Mouse (Mus musculus) hindbrain, embryonic 13.5 days (tissue): ENCODE results near the gene Fbxo36. TPM values are rescaled to one million over a fixed set of nuclear protein-coding genes. Genes with fewer than 3 reads are reported as not detected.

Source experiments
- ATAC-seq: fragments of 200-750 bp; cut with Nextera tagmentation; 2 replicates; pipeline ENCODE4 v1.8.0; 2017; ENCODE audit warnings: moderate TSS enrichment; ENCODE audit not compliant: low FRiP score
- H3K27ac ChIP-seq: fragments of 300-500 bp; sonication (generic); 2 replicates; pipeline ENCODE4 v1.5.1; 2015; ENCODE audit warnings: inconsistent platforms, mild to moderate bottlenecking, moderate library complexity
- H3K27me3 ChIP-seq: fragments of 300-500 bp; sonication (generic); 2 replicates; pipeline ENCODE4 v1.6.1; 2015; ENCODE audit warnings: mild to moderate bottlenecking, inconsistent platforms
- H3K36me3 ChIP-seq: fragments of 300-500 bp; sonication (generic); 2 replicates; pipeline ENCODE4 v1.6.1; 2015; ENCODE audit warnings: mild to moderate bottlenecking, inconsistent platforms
- H3K4me1 ChIP-seq: fragments of 300-500 bp; sonication (generic); replicated peaks from 2 replicates; pipeline ENCODE4 v1.6.1; 2015; ENCODE audit warnings: inconsistent platforms
- H3K4me2 ChIP-seq: fragments of 300-500 bp; sonication (generic); 2 replicates; pipeline ENCODE4 v1.6.1; 2015; ENCODE audit warnings: inconsistent platforms, mild to moderate bottlenecking, moderate library complexity
- H3K4me3 ChIP-seq: fragments of 300-500 bp; sonication (generic); 2 replicates; pipeline ENCODE4 v1.5.1; 2015; ENCODE audit warnings: mild to moderate bottlenecking, inconsistent platforms
- H3K9ac ChIP-seq: fragments of 300-500 bp; sonication (generic); 2 replicates; pipeline ENCODE4 v1.6.1; 2015; ENCODE audit warnings: mild to moderate bottlenecking, inconsistent platforms
- H3K9me3 ChIP-seq: fragments of 300-500 bp; sonication (generic); 2 replicates; pipeline ENCODE4 v1.6.1; 2016; ENCODE audit warnings: inconsistent platforms
- WGBS: fragments of 180-500 bp; shearing (Covaris S2); methylation state at CpG from one replicate; pipeline ENCODE4 v1.1.7; 2015; 5-methylcytosine and 5-hydroxymethylcytosine counted together
- polyA plus RNA-seq: library from polyadenylated mRNA; unstranded; fragments of >200 nt; fragmentation: Nextera tagmentation; extraction: Ambion mirVana; gene quantifications from 2 replicates; pipeline ENCODE4 v1.2.1, GENCODE M21; 2015

Gene Fbxo36
- polyA plus RNA-seq, 1 experiment from 2014 or later: 11.3 TPM

DNA sequence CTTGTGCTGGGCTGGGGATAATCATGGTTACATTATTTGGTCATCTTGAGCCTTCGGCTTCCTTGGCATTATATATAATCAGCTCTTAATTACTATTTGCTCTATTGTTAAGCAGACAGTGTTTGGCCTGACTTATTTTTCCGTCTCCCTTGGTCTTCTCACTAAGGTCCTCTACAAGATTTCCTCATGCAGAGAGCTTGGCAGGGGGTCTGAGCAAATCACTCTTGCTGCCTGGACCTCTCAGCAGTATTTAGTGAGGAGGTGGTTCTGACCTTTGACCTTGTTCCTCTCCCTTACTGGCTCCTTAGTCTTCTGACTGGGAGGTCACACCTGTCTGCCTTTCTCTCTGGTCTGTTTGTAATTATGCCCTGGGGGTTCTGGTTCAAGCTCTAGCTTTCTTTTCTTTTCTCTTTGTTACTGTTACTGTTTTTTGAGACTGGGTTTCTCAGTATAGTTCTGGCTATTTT, 42.5 kb downstream of the Fbxo36 start:
- no peak for ATAC-seq
- no peak overlapping the region for H3K9ac ChIP-seq
- 27% methylated on average over 2 of the region's 2 CpGs for WGBS
- H3K4me2 ChIP-seq: no peak overlapping the region
- H3K27me3 ChIP-seq: no peaks in the 10 kb centered on the region
- H3K9me3 ChIP-seq: no peaks in the 10 kb centered on the region
- no peak overlapping the region for H3K4me3 ChIP-seq
- H3K4me1 ChIP-seq: peaks cover 4% of the 10 kb centered on the region; the same call in 1 of the 2 replicates
- H3K36me3 ChIP-seq: no peaks in the 10 kb centered on the region
- no peak overlapping the region for H3K27ac ChIP-seq

DNA sequence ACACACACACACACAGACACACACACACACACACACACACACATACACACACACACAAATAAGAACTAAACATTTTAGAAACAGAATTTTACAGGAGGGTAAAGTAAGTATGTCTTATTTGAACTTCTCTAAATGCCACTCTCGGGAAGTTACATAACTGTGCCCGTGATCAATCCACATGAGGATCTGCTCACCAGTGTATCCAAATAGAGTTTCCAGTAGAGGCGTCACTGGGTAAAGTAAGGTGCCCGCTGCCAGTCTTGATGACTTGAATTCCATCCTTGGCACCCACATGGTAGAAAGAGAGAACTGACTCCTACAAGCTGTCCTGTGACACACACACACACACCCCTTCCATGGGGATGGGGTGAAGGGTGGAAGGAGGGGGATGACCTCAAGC, 43.3 kb downstream of the Fbxo36 start:
- H3K36me3 ChIP-seq: no peaks in the 10 kb centered on the region
- H3K27ac ChIP-seq: no peak overlapping the region
- H3K4me3 ChIP-seq: no peak overlapping the region
- no peaks in the 10 kb centered on the region for H3K27me3 ChIP-seq
- H3K4me1 ChIP-seq: peaks cover 4% of the 10 kb centered on the region; the same call in 1 of the 2 replicates
- no peak overlapping the region for H3K9ac ChIP-seq
- H3K4me2 ChIP-seq: no peak overlapping the region
- no peaks in the 10 kb centered on the region for H3K9me3 ChIP-seq
- no peak for ATAC-seq
- 97% methylated on average over 4 of the region's 4 CpGs for WGBS

DNA sequence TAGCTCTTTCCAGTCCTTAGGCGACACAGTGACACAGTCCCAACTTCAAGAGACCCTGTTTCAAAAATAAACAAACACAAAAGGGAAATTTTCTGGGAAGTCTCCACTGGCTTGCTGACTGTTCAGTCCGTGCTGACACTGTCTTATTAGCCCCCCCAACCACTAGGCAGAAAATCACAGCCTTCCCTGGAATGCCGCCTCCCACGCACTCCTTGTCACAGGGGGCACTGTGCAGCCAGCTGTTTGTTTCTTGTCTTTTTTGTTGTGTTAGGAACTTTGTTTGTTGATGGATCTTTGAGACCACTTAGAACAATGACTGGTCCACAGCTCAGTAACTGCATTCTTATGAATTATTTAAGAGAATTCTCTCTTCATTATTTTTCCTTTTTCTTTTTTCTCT, 44.2 kb downstream of the Fbxo36 start:
- Histone ChIP-seq H3K36me3 (no peaks in the 10 kb centered on the region), H3K4me3 (no peak overlapping the region), H3K9ac (no peak overlapping the region), H3K27ac (no peak overlapping the region), H3K9me3 (no peaks in the 10 kb centered on the region), H3K4me2 (no peak overlapping the region), H3K4me1 (peaks cover 4% of the 10 kb centered on the region; the same call in 1 of the 2 replicates), H3K27me3 (no peaks in the 10 kb centered on the region)
- no peak for ATAC-seq
- 67% methylated on average over 4 of the region's 4 CpGs for WGBS

DNA sequence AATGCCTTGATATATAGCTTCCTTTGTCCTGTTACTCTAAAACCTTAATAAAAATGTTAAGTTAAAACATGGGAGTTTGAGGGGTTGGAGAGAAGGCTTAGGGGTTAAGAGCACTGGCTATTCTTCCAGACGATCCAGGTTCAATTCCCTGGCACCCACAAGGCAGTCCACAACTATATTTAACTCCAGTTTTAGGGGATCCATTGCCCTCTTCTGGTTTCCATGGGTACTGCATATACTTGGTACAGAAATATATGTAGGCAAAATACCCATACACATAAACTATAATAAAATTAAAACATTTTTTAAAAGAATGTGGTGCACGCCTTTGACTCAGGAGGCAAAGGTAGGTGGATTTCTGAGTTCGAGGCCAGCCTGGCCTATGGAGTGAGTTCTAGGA, 45.5 kb downstream of the Fbxo36 start:
- no peak overlapping the region for H3K4me3 ChIP-seq
- no peaks in the 10 kb centered on the region for H3K36me3 ChIP-seq
- no peak overlapping the region for H3K27ac ChIP-seq
- ATAC-seq: no peak
- 89% methylated on average over 3 of the region's 3 CpGs for WGBS
- peaks cover 15% of the 10 kb centered on the region for H3K4me1 ChIP-seq
- no peak overlapping the region for H3K9ac ChIP-seq
- no peaks in the 10 kb centered on the region for H3K9me3 ChIP-seq
- no peaks in the 10 kb centered on the region for H3K27me3 ChIP-seq
- H3K4me2 ChIP-seq: no peak overlapping the region

DNA sequence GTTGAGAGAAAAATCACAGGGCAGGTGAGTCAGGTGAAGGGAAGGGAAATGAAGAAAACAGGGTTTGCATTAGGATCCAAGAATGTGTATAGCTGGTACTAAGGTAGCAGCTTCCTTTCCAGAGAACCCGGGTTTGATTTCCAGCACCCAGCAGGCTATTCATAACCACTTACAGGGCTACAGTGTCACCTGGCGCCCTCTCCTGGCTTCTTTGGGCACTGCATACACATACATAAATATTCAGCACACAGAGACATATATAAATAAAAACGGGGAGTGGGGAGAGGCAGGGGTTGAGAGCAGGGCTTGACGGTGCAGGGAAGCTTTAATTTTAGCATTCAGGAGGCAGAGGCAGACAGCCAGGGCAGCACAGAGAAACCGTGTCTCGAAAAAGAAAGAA, 46.3 kb downstream of the Fbxo36 start:
- Histone ChIP-seq H3K4me2 (no peak overlapping the region), H3K4me3 (no peak overlapping the region), H3K27me3 (no peaks in the 10 kb centered on the region), H3K4me1 (peaks cover 18% of the 10 kb centered on the region), H3K36me3 (no peaks in the 10 kb centered on the region), H3K9ac (no peak overlapping the region), H3K27ac (no peak overlapping the region), H3K9me3 (no peaks in the 10 kb centered on the region)
- WGBS: 90% methylated on average over 6 of the region's 6 CpGs
- no peak for ATAC-seq

DNA sequence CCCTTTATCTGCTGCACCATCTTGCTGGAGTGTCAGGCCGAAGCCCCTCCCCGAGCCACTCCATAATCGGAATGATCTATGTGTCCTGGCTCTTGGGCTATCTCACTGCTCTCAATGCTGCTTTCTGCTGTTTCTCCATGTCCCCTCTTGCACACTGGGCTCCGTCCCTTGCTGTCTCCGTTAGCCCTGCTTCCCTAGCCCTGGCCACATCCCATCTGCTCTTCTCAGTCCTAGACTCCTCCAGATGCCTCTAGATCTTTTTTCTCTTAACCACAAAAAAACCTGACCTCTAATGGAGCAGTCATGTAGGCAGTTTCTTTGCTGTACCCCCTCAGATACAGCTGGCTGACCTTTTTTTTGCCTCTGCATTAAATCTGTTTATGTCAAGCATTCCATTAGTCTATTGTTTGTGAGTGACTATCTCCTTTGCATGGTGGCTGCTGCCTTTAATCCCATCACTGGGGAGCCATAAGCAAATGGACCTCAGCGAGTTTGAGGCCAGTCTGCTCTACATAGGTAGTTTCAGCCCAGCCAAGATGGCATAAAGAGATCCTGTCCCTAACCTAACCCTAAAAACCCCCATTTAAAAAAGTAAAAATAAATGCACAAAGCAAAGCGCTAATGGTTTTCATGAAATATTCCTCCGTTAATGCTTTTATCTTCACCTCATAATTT, 49.8 kb downstream of the Fbxo36 start:
- no peaks in the 10 kb centered on the region for H3K36me3 ChIP-seq
- peak overlapping the region; percentile 77 for H3K27ac ChIP-seq
- H3K9me3 ChIP-seq: no peaks in the 10 kb centered on the region
- H3K4me2 ChIP-seq: peak overlapping the region; percentile 35
- H3K4me1 ChIP-seq: peaks cover 14% of the 10 kb centered on the region
- WGBS: 55% methylated on average over 8 of the region's 8 CpGs
- H3K4me3 ChIP-seq: no peak overlapping the region
- H3K27me3 ChIP-seq: no peaks in the 10 kb centered on the region
- no peak overlapping the region for H3K9ac ChIP-seq
- ATAC-seq: peak; percentile 47

DNA sequence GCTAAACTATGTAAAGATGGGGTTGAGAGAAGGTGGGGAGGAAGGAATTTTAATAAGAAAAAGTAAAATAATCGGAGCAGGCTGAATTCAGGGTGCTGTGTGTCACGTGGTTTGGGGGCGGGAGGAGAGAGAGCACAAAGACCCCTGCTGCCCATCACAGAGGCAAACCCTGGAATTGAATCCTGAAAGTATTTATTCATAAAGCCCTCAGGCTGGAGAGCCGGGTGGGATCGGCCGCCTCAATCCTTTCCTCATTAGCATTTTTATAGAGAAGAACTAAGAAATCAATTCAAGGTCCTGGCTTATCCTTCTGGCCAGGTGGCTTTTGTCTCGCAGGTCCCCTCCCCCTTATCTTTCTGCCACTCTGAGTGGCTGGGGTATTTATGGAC, 50.4 kb downstream of the Fbxo36 start:
- Histone ChIP-seq H3K27me3 (no peaks in the 10 kb centered on the region), H3K9me3 (no peaks in the 10 kb centered on the region), H3K27ac (peak overlapping the region; percentile 77), H3K36me3 (no peaks in the 10 kb centered on the region), H3K9ac (no peak overlapping the region), H3K4me1 (peaks cover 14% of the 10 kb centered on the region), H3K4me2 (peak overlapping the region; percentile 35), H3K4me3 (no peak overlapping the region)
- WGBS: 12% methylated on average over 7 of the region's 7 CpGs
- ATAC-seq: peak; percentile 85

DNA sequence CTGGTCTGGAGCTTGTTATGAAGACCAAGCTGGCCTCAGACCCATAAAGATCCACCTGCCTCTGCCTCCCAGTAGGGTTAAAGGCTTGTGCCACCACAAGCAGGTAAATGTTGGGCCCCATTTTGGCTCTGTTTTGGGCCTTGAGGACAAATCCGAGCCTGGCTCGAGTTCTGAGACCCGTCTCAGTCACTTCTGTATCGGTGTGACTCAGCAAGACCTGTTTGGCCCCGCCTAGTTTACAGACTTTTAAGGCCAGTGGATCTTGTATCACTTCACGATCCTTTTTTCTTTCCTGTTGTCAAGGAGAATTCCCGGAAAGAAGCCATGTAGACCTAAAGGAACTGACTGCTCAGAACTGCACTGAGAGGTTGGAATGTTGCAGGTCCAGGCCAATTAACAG, 50.9 kb downstream of the Fbxo36 start:
- Histone ChIP-seq H3K9me3 (no peaks in the 10 kb centered on the region), H3K27me3 (no peaks in the 10 kb centered on the region), H3K4me1 (peaks cover 14% of the 10 kb centered on the region), H3K27ac (peak overlapping the region; percentile 77), H3K9ac (no peak overlapping the region), H3K36me3 (no peaks in the 10 kb centered on the region), H3K4me3 (no peak overlapping the region), H3K4me2 (no peak overlapping the region; the same call in 1 of the 2 replicates)
- WGBS: 82% methylated on average over 7 of the region's 7 CpGs
- 0 out of 2 replicates have a peak, but pooled peaks have one; percentile 11 for ATAC-seq

DNA sequence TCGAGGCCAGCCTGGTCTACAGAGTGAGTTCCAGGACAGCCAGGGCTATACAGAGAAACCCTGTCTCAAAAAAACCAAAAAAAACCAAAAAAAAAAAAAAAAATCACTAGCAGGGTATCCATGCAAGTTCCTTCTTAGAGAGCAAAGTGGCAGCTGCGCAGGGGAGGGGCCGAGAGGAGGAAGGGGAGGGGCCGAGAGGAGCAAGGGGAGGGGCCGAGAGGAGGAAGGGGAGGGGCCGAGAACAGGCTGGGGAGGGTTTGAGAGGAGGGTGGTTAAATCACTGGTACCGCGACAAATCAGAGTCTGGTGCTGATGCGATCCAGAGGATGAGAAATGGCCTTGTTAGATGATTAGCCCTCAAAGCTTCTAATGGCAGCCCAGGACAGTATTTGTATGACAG, 52.1 kb downstream of the Fbxo36 start:
- no peak for ATAC-seq
- Histone ChIP-seq H3K9me3 (no peaks in the 10 kb centered on the region), H3K27ac (no peak overlapping the region), H3K4me2 (no peak overlapping the region), H3K27me3 (no peaks in the 10 kb centered on the region), H3K4me1 (peaks cover 14% of the 10 kb centered on the region), H3K36me3 (peaks cover 3% of the 10 kb centered on the region; the same call in 1 of the 2 replicates), H3K4me3 (no peak overlapping the region), H3K9ac (no peak overlapping the region)
- 93% methylated on average over 9 of the region's 9 CpGs for WGBS

DNA sequence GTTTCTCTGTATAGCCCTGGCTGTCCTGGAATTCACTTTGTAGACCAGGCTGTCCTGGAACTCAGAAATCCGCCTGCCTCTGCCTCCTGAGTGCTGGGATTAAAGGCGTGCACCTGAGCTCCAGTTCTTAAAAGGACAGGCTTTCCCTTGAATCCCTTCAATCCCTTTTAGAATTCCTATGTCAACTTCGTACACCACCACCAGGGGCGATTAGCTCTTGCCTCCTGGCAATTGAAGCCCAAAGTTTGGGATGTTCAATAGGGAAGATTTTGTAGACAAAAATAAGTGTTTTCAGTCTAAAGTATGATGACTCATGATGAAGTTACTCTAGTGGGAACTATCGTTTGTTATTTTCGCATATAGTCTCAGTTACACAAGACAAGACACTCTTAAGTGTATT, 57.7 kb downstream of the Fbxo36 start:
- Histone ChIP-seq H3K4me3 (no peak overlapping the region), H3K27ac (no peak overlapping the region), H3K4me2 (no peak overlapping the region), H3K36me3 (peaks cover 8% of the 10 kb centered on the region), H3K4me1 (no peaks in the 10 kb centered on the region), H3K27me3 (no peaks in the 10 kb centered on the region), H3K9ac (no peak overlapping the region), H3K9me3 (no peaks in the 10 kb centered on the region)
- 83% methylated on average over 6 of the region's 6 CpGs for WGBS
- no peak for ATAC-seq

DNA sequence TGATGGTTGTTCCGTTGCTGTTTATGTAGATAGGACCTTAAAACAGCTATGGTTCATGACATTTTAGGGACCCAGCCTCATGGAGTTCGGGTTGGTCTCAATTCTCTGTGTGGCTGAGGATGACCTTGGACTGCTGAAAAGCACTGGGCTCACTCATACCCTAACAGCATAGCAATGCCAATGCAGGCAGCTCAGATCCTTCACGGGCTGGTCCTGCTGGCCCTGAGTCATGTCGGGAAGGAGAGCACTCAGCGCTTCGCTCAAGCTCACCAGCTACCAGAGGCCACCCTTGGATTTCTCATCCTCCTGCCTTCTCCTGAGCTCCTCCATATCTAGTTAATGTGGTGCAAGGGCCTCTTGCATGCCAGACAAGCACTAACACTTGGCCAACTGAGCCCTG, 59.5 kb downstream of the Fbxo36 start:
- 94% methylated on average over 6 of the region's 6 CpGs for WGBS

DNA sequence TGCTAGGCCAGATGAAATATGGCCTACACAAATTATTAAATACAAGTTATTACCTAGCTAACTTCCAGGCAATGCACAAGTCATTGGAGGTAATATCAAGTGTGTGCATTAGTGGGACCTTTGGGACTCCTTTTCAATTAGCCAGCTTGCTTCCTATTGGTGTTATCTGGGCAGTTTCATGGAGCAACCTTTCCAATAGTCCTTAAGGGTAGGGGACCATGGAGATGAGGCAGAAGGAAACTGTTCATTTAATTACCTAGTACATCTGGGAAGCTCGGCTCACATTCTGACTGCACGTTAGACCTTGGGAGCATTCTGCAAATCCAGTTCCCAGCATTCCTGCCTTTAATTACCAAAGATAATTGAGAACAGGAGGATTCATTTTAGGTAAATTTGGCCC, 64.8 kb downstream of the Fbxo36 start:
- Histone ChIP-seq H3K9ac (no peak overlapping the region), H3K36me3 (peaks cover 8% of the 10 kb centered on the region), H3K9me3 (no peaks in the 10 kb centered on the region), H3K4me1 (0 out of 2 replicates have a peak, but pooled peaks cover under 1% of the 10 kb centered on the region), H3K27ac (no peak overlapping the region), H3K4me2 (no peak overlapping the region), H3K27me3 (no peaks in the 10 kb centered on the region), H3K4me3 (no peak overlapping the region)
- peak; percentile 64; the same call in 1 of the 2 replicates for ATAC-seq
- whole genome bisulfite sequencing: 78% methylated on average over 2 of the region's 2 CpGs

More for the DNA sequence above, 59.5 kb downstream of the Fbxo36 start:
- H3K4me3 ChIP-seq: no peak overlapping the region
- no peaks in the 10 kb centered on the region for H3K27me3 ChIP-seq
- H3K4me2 ChIP-seq: no peak overlapping the region
- no peak overlapping the region for H3K9ac ChIP-seq
- H3K4me1 ChIP-seq: no peaks in the 10 kb centered on the region
- no peaks in the 10 kb centered on the region for H3K9me3 ChIP-seq
- H3K36me3 ChIP-seq: peaks cover 8% of the 10 kb centered on the region
- no peak overlapping the region for H3K27ac ChIP-seq
- no peak for ATAC-seq

DNA sequence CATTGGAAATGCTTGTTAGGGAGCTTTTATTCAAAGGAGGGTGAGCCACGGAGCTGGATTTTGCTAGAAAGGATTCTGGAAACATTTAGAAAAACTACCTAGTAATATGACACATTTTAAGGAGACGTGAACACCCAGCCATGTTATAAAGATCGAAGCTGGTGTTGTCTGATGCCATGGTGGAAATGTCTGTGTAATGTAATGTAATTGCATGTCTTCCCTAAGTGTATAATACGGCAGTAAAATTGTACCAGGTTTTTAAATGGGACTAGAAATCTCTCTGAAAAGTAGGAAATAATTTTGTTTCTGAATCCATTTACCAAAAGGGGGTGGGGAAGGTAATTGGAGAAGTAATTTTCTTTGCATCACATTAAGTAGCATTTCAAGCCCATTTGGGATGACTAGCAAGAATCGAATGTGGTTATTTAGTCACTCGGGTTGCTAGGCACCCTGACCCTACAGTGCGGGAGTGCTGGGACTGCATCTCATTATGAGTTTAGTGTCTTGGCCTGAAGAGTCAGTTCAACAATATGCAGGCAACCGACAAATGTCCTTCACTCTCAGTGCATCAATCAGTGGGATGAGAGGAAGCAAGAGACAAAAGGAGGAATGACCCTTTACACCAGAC, 70.7 kb downstream of the Fbxo36 start:
- Histone ChIP-seq H3K27ac (no peak overlapping the region), H3K4me2 (no peak overlapping the region), H3K4me3 (no peak overlapping the region), H3K9me3 (no peaks in the 10 kb centered on the region), H3K36me3 (peaks cover 32% of the 10 kb centered on the region), H3K27me3 (no peaks in the 10 kb centered on the region), H3K9ac (no peak overlapping the region), H3K4me1 (peaks cover 12% of the 10 kb centered on the region; the same call in 1 of the 2 replicates)
- WGBS: 42% methylated on average over 8 of the region's 8 CpGs
- peak; percentile 47; the same call in 1 of the 2 replicates for ATAC-seq
